ENCODE assay signal across 25 mouse cellular contexts in the genomic region with DNA sequence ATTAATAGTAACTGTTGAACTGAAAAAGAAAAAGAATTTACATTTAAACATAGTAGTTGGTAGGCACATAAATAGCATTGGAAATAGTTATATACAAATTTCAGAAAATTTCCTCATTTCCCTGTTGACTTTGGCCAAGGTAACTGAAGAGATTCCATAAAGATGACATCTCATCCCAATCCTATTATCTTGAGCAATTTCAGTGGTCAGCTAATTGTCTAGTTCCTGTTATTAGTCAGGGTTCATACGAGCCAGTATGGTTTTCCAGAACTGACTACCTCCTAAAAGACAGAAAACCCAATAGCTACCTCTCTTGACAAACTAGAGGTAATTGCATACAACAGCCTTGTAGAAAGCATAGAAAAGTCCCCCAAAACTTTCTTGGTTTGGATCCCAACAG.
"Had no signal": no experiment of that assay in that cellular context is flagged by ENCODE, and none has a peak within 500 bp of the region (broad histone marks: within the 10 kb centered on the region; RNA-seq: fewer than 3 reads in every experiment).

No protein-coding gene starts in this region.

- H3K27me3 ChIP-seq: heart, embryonic 13.5 days; heart, embryonic 15.5 days; hindbrain, embryonic 13.5 days; hindbrain, embryonic 15.5 days; kidney, embryonic 15.5 days; limb, embryonic 13.5 days; limb, embryonic 15.5 days; liver, embryonic 12.5 days had no signal

- DNase-seq: gastrocnemius, adult 2 months; gastrocnemius, postnatal 10 days; gastrocnemius, postnatal 25 days; heart, adult 18-20 months; heart, postnatal 14 days; heart, postnatal 36 days; kidney, adult 11 months; kidney, adult 2 months; kidney, adult 9 months; kidney, postnatal 14 days; kidney, postnatal 36 days; layer of hippocampus, adult 9-11 months; layer of hippocampus, postnatal 36 days; left cerebral cortex, postnatal 4 days had no signal

- ATAC-seq: hindbrain, postnatal 0 days; intestine, embryonic 16.5 days; liver, embryonic 12.5 days had no signal

- H3K4me3 ChIP-seq: gastrocnemius, adult 2 months; heart, embryonic 10.5 days; heart, embryonic 13.5 days; heart, embryonic 15.5 days; hindbrain, embryonic 13.5 days; hindbrain, embryonic 15.5 days; kidney, embryonic 15.5 days; limb, embryonic 13.5 days; limb, embryonic 15.5 days; liver, embryonic 12.5 days had no signal

- H3K36me3 ChIP-seq: heart, embryonic 10.5 days; heart, embryonic 13.5 days; heart, embryonic 15.5 days; hindbrain, embryonic 13.5 days; hindbrain, embryonic 15.5 days; kidney, embryonic 15.5 days; limb, embryonic 13.5 days; limb, embryonic 15.5 days; liver, embryonic 12.5 days had no signal

- H3K4me2 ChIP-seq: heart, embryonic 13.5 days; heart, embryonic 15.5 days; hindbrain, embryonic 13.5 days; hindbrain, embryonic 15.5 days; kidney, embryonic 15.5 days; limb, embryonic 13.5 days; limb, embryonic 15.5 days; liver, embryonic 12.5 days had no signal
